Comparison of ENCODE assay signal across 16 mouse cellular contexts in genomic region chr2:63117209-63118193, GRCm38 (mm10).
A peak's percentile ranks its signal among the peaks of the same experiment; 100 is the strongest.
DNase-seq lines count a peak whose midpoint lies in the region; ATAC-seq and TF ChIP-seq lines count a peak whose summit lies in the region.
"Had no signal": no experiment of that assay in that cellular context is flagged by ENCODE, and none has a peak within 500 bp of the region (broad histone marks: within the 10 kb centered on the region; RNA-seq: fewer than 3 reads in every experiment).

No protein-coding gene starts in this region.

- H3K9ac ChIP-seq in midbrain, embryonic 15.5 days: no peak overlapping the region

- no peak overlapping the region for H3K4me3 ChIP-seq in hindbrain, embryonic 10.5 days
- no peak overlapping the region for H3K4me3 ChIP-seq in midbrain, embryonic 15.5 days
- no peak overlapping the region for H3K4me3 ChIP-seq in kidney, adult 2 months (ENCODE audit: insufficient read depth, low read depth, low read length)
- H3K4me3 ChIP-seq: myocyte had no signal

- H3K36me3 ChIP-seq in hindbrain, embryonic 10.5 days: no peaks in the 10 kb centered on the region
- no peaks in the 10 kb centered on the region for H3K36me3 ChIP-seq in midbrain, embryonic 15.5 days (replicated peaks)
- no peaks in the 10 kb centered on the region for H3K36me3 ChIP-seq in kidney, adult 2 months (ENCODE audit: control insufficient read depth, insufficient read depth, low read length)
- H3K36me3 ChIP-seq: G1E had no signal

- H3K27ac ChIP-seq in hindbrain, embryonic 10.5 days: peak overlapping the region; percentile 45; the same call in 1 of the 2 replicates
- H3K27ac ChIP-seq in midbrain, embryonic 15.5 days: peak overlapping the region; percentile 73
- no peak overlapping the region for H3K27ac ChIP-seq in kidney, adult 2 months (ENCODE audit: insufficient read depth, low read depth, low read length)

- 64% methylated on average over 4 of the region's 4 CpGs for WGBS in hindbrain, embryonic 10.5 days
- 42% methylated on average over 4 of the region's 4 CpGs for WGBS in midbrain, embryonic 15.5 days
- 57% methylated on average over 4 of the region's 4 CpGs for WGBS in kidney, adult 2 months

- H3K9me3 ChIP-seq in hindbrain, embryonic 10.5 days: no peaks in the 10 kb centered on the region
- no peaks in the 10 kb centered on the region for H3K9me3 ChIP-seq in midbrain, embryonic 15.5 days
- H3K9me3 ChIP-seq: G1E had no signal

- H3K4me2 ChIP-seq in midbrain, embryonic 15.5 days: 0 out of 2 replicates have a peak overlapping the region, but pooled peaks have one; percentile 3

- H3K27me3 ChIP-seq in hindbrain, embryonic 10.5 days (ENCODE audit: insufficient read depth, poor library complexity, severe bottlenecking): no peaks in the 10 kb centered on the region
- no peaks in the 10 kb centered on the region for H3K27me3 ChIP-seq in midbrain, embryonic 15.5 days (replicated peaks)
- H3K27me3 ChIP-seq in kidney, adult 2 months (replicated peaks; ENCODE audit: control insufficient read depth, insufficient read depth, low read length): no peaks in the 10 kb centered on the region

- DNase-seq in frontal cortex, postnatal 25 days (ENCODE audit: low spot score in 2 of 2): no peak
- peak; percentile 34 for DNase-seq in brain, embryonic 18.5 days (ENCODE audit: low read depth, low spot score)
- DNase-seq in hindbrain, embryonic 10.5 days (ENCODE audit: low spot score): peak; percentile 22
- no peak for DNase-seq in heart, postnatal 25 days (ENCODE audit: low spot score)
- DNase-seq in urinary bladder, postnatal 25 days (ENCODE audit: low spot score): no peak
- DNase-seq in kidney, adult 2 months: no peak
- DNase-seq: adrenal gland, adult 2 months; cerebellum, adult 2 months; gastrocnemius, postnatal 14 days; heart, postnatal 10 days; kidney, postnatal 4 days; thymus, adult 2 months had no signal

- no peak for TF ChIP-seq CTCF in kidney, adult 2 months (conservative IDR thresholded peaks at IDR 0.05; ENCODE audit: insufficient read depth, insufficient read length, low read depth, low read length)

- no peak for TF ChIP-seq POLR2A in kidney, adult 2 months (IDR thresholded peaks at IDR 0.05; ENCODE audit: low read depth, low read length)

- peak; percentile 83 for ATAC-seq in frontal cortex, adult (ENCODE audit: low TSS enrichment)
- peak; percentile 93 for ATAC-seq in midbrain, embryonic 15.5 days (replicated peaks)

- H3K4me1 ChIP-seq in hindbrain, embryonic 10.5 days (replicated peaks): peaks cover 13% of the 10 kb centered on the region
- peaks cover 12% of the 10 kb centered on the region for H3K4me1 ChIP-seq in midbrain, embryonic 15.5 days
- no peaks in the 10 kb centered on the region for H3K4me1 ChIP-seq in kidney, adult 2 months (ENCODE audit: control insufficient read depth, insufficient read depth, low read length)

- intact Hi-C loops in heart, postnatal 25 days (cut with DNase I): no loop called here

Comparison
In these comparisons a context has a peak if more than half of its experiments do, and no peak if none do; other contexts are left out.
1. DNase-seq: peak in brain, embryonic 18.5 days (single experiment) and hindbrain, embryonic 10.5 days (single experiment); none in frontal cortex, postnatal 25 days (0 of 2), heart, postnatal 25 days (single experiment), urinary bladder, postnatal 25 days (single experiment) and kidney, adult 2 months (single experiment).